Mouse (Mus musculus) frontal cortex, postnatal 14 days (tissue): Measurements from ENCODE around the gene Olfr1423.
"Not testable (repeated sequence)": the region's sequence is repeated elsewhere in the genome, so short reads cannot be mapped to it uniquely, and the experiment has no call there.

ENCODE experiments used
- DNase-seq, 2 experiments: peaks; one replicate each; pipeline ENCODE4 v3.0.0; 2022; ENCODE audit warnings: low spot score in 2 of 2

Olfr1423 gene

GRCm38 (mm10) chr19:12041217-12041616 is at the start of gene Olfr1423:
Olfr1423 (minus strand) TSS chr19:12041317.
- no peak for DNase-seq

- DNase-seq = not testable (repeated sequence)
Observed at GRCm38 (mm10) chr19:12077631-12078030, 36.5 kb upstream of the Olfr1423 start, which contains the start of gene Olfr1425. Olfr1425 (minus strand) TSS chr19:12077731.

GRCm38 (mm10) chr19:12069546-12069945 is 28.4 kb upstream of the Olfr1423 start:
- DNase-seq = not testable (repeated sequence)

- DNase-seq = not testable (repeated sequence)
Observed at GRCm38 (mm10) chr19:12067806-12068205, 26.7 kb upstream of the Olfr1423 start.

- not testable (repeated sequence) for DNase-seq
Observed at GRCm38 (mm10) chr19:12062582-12062981, 21.5 kb upstream of the Olfr1423 start, which contains the start of gene Olfr1424. Olfr1424 (minus strand) TSS chr19:12062682.

- DNase-seq = no peak
Observed at GRCm38 (mm10) chr19:12043163-12043562, 2.0 kb upstream of the Olfr1423 start.

GRCm38 (mm10) chr19:12037727-12038126 is 3.4 kb downstream of the Olfr1423 start:
- DNase-seq = no peak

- no peak for DNase-seq
Observed at GRCm38 (mm10) chr19:12026606-12027005, 14.5 kb downstream of the Olfr1423 start.

- no peak for DNase-seq
Observed at GRCm38 (mm10) chr19:12025333-12025732, 15.8 kb downstream of the Olfr1423 start.

GRCm38 (mm10) chr19:12024149-12024548 is 17.0 kb downstream of the Olfr1423 start:
- no peak for DNase-seq

- no peak for DNase-seq
Observed at GRCm38 (mm10) chr19:12016192-12016591, 24.9 kb downstream of the Olfr1423 start.

GRCm38 (mm10) chr19:12015708-12016107 is 25.4 kb downstream of the Olfr1423 start:
- no peak for DNase-seq

- DNase-seq = peak in 1 of 2 experiments; percentile 49
Observed at GRCm38 (mm10) chr19:12013228-12013627, 27.9 kb downstream of the Olfr1423 start.

- no peak for DNase-seq
Observed at GRCm38 (mm10) chr19:12012615-12013014, 28.5 kb downstream of the Olfr1423 start.

- peak; percentile 78 to 89 for DNase-seq
Observed at GRCm38 (mm10) chr19:12011560-12012556, 29.3 kb downstream of the Olfr1423 start.

- DNase-seq = peak; percentile 57 to 74
Observed at GRCm38 (mm10) chr19:12010916-12011559, 30.1 kb downstream of the Olfr1423 start.

GRCm38 (mm10) chr19:12010281-12010771 is 30.8 kb downstream of the Olfr1423 start:
- DNase-seq = peak in 1 of 2 experiments; percentile 32

GRCm38 (mm10) chr19:12009501-12010280 is 31.4 kb downstream of the Olfr1423 start:
- DNase-seq = peak; percentile 45 to 77

- DNase-seq = no peak
Observed at GRCm38 (mm10) chr19:12008410-12009380, 32.4 kb downstream of the Olfr1423 start.
